Mouse (Mus musculus): ENCODE data around the gene Slc47a2.

DNA sequence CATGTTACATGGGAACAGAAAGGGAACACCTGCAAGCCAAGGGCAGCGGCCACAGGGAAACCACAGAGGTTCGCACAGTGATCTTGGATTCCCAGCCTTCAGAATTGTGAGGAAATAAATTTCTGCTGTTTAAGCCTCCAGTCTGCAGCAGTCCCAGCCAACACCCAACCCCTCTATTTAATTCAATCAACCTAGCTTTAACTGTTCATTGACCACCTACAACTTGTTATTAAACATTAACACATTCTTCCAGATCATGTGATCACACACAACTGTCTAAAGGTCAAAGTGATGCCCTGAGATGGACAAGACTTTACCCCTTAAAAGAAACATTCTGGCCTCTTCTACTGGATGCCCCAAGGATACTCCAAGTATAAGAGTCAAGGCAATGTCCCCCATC, 26.0 kb upstream of the Slc47a2 start:
- TF ChIP-seq POLR2A (IDR thresholded peaks at IDR 0.05; ENCODE audit: borderline replicate concordance, control insufficient read depth, low read depth, low read length) (no peak), CTCF (IDR thresholded peaks at IDR 0.05; ENCODE audit: control insufficient read depth, insufficient read depth, low read length) (no peak)
